Mouse (Mus musculus): ENCODE results near the gene Fut11.

- TF ChIP-seq CTCF (IDR thresholded peaks at IDR 0.05; ENCODE audit: insufficient read depth, low read depth, low read length) (no peak), POLR2A (IDR thresholded peaks at IDR 0.05; ENCODE audit: insufficient read depth, low read depth, low read length) (no peak)
Measured at GRCm38 (mm10) chr14:20645547-20645946, 49.2 kb upstream of the Fut11 start.
